Mouse (Mus musculus): ENCODE results near the gene Mmaa. TPM values are rescaled to one million over a fixed set of nuclear protein-coding genes. Genes with fewer than 3 reads are reported as not detected.

The Mmaa gene
- polyA plus RNA-seq, 3 experiments from 2014 or later, result 6.0 to 8.7 (median 6.5) TPM

DNA sequence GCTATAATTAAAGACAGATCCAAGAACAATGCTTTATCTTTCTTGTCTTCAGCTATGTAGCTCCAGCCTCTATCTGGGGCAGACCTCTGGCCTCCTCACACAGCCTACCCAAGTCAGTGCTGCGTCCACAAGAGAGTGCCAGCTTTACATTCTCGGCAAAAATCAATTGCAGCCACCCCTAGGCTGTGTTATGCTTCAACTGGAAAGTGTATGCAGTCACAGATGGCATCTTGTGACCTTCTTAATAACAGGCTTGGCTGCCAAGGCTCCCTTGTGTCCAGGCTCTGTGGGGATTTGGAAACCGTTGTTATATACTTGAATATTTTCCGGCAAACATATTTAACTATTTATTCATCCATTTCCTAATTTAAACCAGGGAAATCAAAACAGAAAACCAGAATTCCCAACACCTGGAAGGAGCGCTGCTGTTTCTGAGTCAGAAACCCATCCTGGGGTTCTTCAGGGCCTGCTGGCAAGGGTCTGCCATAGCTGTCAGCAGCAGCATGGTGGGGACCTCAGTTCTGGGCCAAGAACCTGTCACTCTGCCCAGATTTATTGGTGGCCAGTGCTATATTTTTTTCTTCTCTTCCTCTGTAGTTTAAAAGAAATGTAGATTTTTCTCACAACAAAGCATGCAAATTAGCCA lies 72.5 kb downstream of the Mmaa start:
- ATAC-seq, result no peak

Other genes with a start within 250 kb of the Mmaa start
- not detected for gene 1700011L22Rik, start 46.4 kb downstream of the Mmaa start, polyA plus RNA-seq (2017; shearing (Covaris generic))
- 1 to 10 TPM; 2.9 to 8.1 (median 7.1) TPM for gene Smad1, start 104.6 kb upstream of the Mmaa start, polyA plus RNA-seq (2017; shearing (Covaris generic))

All from inflammation-experienced regulatory T-cells, adult 6 months (primary cell).